Mouse (Mus musculus): ENCODE data around the gene Xk. TPM values are rescaled to one million over a fixed set of nuclear protein-coding genes. Genes with fewer than 3 reads are reported as not detected.
A peak's percentile ranks its signal among the peaks of the same experiment; 100 is the strongest.
"Not testable (repeated sequence)": the region's sequence is repeated elsewhere in the genome, so short reads cannot be mapped to it uniquely, and the experiment has no call there.

Gene Xk
- polyA plus RNA-seq, 1 experiment from 2014 or later: 10.6 TPM

DNA sequence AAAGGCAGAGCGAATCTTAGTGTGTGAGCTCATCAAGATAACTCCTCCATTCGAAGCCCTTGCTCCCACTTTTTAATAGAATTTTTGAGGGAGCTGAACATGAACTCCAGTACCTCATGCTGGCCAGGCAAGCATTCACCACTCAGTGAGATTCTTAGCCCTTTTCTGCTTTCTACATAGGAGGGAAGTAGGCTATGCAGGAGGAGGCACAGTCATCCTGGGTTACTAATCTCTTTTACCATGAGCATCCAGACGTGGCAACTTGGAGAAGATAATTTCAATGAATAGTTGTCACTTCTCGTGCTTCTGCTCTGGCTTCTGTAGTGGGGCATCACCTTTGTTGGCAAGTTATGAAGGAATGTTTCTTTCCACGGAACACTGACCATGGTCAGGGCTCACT, 15.8 kb upstream of the Xk start, which contains the start of gene Gm14862:
Gene Gm14862 (minus strand): TSS at position 134 of the 400 bp plus-strand sequence.
- H3K27me3 ChIP-seq (ENCODE audit: control insufficient read depth, insufficient read depth, low read length): no peaks in the 10 kb centered on the region
- 71% methylated on average over 5 of the region's 5 CpGs for WGBS (ENCODE audit: insufficient replicate concordance)
- no peaks in the 10 kb centered on the region for H3K9me3 ChIP-seq (replicated peaks; ENCODE audit: control insufficient read depth, low read length)
- no peak within 1 kb of the TSS for H3K9ac ChIP-seq (ENCODE audit: low read depth, low read length)
- no peak within 1 kb of the TSS for H3K27ac ChIP-seq (ENCODE audit: low read depth, low read length)
- no peaks in the 10 kb centered on the region for H3K36me3 ChIP-seq (ENCODE audit: control insufficient read depth, insufficient read depth, low read length)
- ATAC-seq (replicated peaks; ENCODE audit: insufficient number of reproducible peaks, low FRiP score, low TSS enrichment): peak; percentile 65; the same call in 1 of the 2 replicates
- no peak within 1 kb of the TSS; the same call in 1 of the 2 replicates for H3K4me3 ChIP-seq (ENCODE audit: low read depth, low read length)
- H3K4me1 ChIP-seq (ENCODE audit: control insufficient read depth, insufficient read depth, low read length): no peaks in the 10 kb centered on the region
- no peak within 1 kb of the TSS; the same call in 1 of the 2 replicates for H3K4me2 ChIP-seq

- no peaks in the 10 kb centered on the region for H3K9me3 ChIP-seq (replicated peaks; ENCODE audit: control insufficient read depth, low read length)
- no peaks in the 10 kb centered on the region for H3K27me3 ChIP-seq (ENCODE audit: control insufficient read depth, insufficient read depth, low read length)
- H3K36me3 ChIP-seq (ENCODE audit: control insufficient read depth, insufficient read depth, low read length): no peaks in the 10 kb centered on the region
- WGBS (ENCODE audit: insufficient replicate concordance): 84% methylated on average over 7 of the region's 7 CpGs
- no peak overlapping the region for H3K27ac ChIP-seq (ENCODE audit: low read depth, low read length)
- H3K9ac ChIP-seq (ENCODE audit: low read depth, low read length): no peak overlapping the region
- no peaks in the 10 kb centered on the region for H3K4me1 ChIP-seq (ENCODE audit: control insufficient read depth, insufficient read depth, low read length)
- no peak for ATAC-seq (replicated peaks; ENCODE audit: insufficient number of reproducible peaks, low FRiP score, low TSS enrichment)
- H3K4me3 ChIP-seq (ENCODE audit: low read depth, low read length): no peak overlapping the region
- H3K4me2 ChIP-seq: no peak overlapping the region
These were observed 14.7 kb upstream of the Xk start for GRCm38 (mm10) chrX:9257831-9258230.

DNA sequence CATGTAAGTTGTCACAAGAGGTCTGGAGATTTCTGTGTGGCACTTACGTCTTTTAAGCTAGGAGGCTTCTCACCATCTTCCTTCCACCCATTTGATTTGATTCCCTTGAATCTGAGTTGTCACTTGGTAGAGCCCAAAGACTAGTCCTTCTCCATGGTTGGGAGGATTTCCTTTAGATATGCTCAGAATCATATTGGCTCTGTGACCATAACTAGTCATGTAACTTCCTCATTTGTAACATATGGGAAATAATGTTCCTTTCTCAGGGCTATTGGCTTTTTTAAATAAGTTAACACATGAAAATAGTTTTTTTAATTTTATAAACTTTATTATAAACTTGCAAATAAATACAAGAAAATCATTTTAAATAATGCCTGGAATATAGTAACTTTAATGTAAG, 13.3 kb upstream of the Xk start:
- H3K27me3 ChIP-seq (ENCODE audit: control insufficient read depth, insufficient read depth, low read length): no peaks in the 10 kb centered on the region
- ATAC-seq (replicated peaks; ENCODE audit: insufficient number of reproducible peaks, low FRiP score, low TSS enrichment): no peak
- H3K27ac ChIP-seq (ENCODE audit: low read depth, low read length): no peak overlapping the region
- no peaks in the 10 kb centered on the region for H3K4me1 ChIP-seq (ENCODE audit: control insufficient read depth, insufficient read depth, low read length)
- no peaks in the 10 kb centered on the region for H3K9me3 ChIP-seq (replicated peaks; ENCODE audit: control insufficient read depth, low read length)
- H3K4me2 ChIP-seq: no peak overlapping the region
- no peak overlapping the region for H3K4me3 ChIP-seq (ENCODE audit: low read depth, low read length)
- H3K9ac ChIP-seq (ENCODE audit: low read depth, low read length): no peak overlapping the region
- H3K36me3 ChIP-seq (ENCODE audit: control insufficient read depth, insufficient read depth, low read length): no peaks in the 10 kb centered on the region
- 83% methylated on average over 1 of the region's 1 CpGs for WGBS (ENCODE audit: insufficient replicate concordance)

DNA sequence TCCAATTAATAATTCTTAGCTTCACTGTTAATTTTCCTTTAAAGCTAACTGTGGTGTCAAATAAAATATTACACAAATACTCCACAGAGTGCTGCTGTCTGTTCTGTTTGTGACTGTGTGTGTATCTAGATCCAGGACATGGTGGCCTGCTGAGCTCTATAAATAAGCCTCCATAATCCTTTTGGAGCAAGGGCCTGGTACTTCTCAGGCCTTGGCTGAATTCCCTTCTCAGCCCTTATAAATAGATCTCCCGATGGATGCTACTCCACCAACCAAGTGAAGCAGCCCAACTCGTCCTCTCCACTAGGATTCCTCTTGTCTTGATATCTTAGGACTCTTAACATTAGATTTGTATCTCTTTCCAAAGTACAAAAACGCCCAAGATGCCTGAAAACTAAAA, 1.4 kb upstream of the Xk start:
- 58% methylated on average over 3 of the region's 3 CpGs for WGBS (ENCODE audit: insufficient replicate concordance)
- no peak overlapping the region for H3K9ac ChIP-seq (ENCODE audit: low read depth, low read length)
- no peaks in the 10 kb centered on the region for H3K4me1 ChIP-seq (ENCODE audit: control insufficient read depth, insufficient read depth, low read length)
- no peaks in the 10 kb centered on the region for H3K27me3 ChIP-seq (ENCODE audit: control insufficient read depth, insufficient read depth, low read length)
- H3K27ac ChIP-seq (ENCODE audit: low read depth, low read length): no peak overlapping the region
- ATAC-seq (replicated peaks; ENCODE audit: insufficient number of reproducible peaks, low FRiP score, low TSS enrichment): no peak
- H3K9me3 ChIP-seq (replicated peaks; ENCODE audit: control insufficient read depth, low read length): no peaks in the 10 kb centered on the region
- H3K4me2 ChIP-seq: no peak overlapping the region
- H3K4me3 ChIP-seq (ENCODE audit: low read depth, low read length): no peak overlapping the region
- H3K36me3 ChIP-seq (ENCODE audit: control insufficient read depth, insufficient read depth, low read length): no peaks in the 10 kb centered on the region

DNA sequence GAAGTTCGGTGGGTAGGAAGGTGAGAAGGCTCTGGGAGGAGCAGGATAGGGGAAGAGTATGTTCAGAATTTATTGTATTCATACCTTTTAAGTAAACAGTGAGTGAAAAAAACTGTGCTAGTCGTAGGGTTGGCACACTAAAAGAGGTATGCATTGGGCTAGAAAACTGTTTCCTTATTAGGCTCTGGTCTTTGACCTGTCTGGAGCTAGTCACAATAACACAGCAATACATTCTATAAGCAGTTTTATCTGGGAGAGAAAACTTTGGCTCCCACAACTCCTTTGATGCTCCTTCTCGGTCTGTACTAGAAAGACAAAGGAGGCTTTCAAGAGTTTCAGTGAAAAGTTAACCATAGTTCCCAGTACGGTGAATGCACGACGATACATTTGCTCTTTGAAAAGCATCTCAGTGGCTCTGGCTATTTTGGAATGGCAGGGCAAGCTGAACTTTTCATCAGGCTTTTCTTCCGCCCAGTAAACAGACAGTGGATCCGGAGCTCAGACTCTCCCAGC, 553 bp upstream of the Xk start:
- ATAC-seq (replicated peaks; ENCODE audit: insufficient number of reproducible peaks, low FRiP score, low TSS enrichment): no peak
- Histone ChIP-seq H3K9ac (ENCODE audit: low read depth, low read length) (peak overlapping the region; percentile 64), H3K9me3 (replicated peaks; ENCODE audit: control insufficient read depth, low read length) (no peaks in the 10 kb centered on the region), H3K36me3 (ENCODE audit: control insufficient read depth, insufficient read depth, low read length) (no peaks in the 10 kb centered on the region), H3K4me3 (ENCODE audit: low read depth, low read length) (peak overlapping the region; percentile 50), H3K4me1 (ENCODE audit: control insufficient read depth, insufficient read depth, low read length) (no peaks in the 10 kb centered on the region), H3K27me3 (ENCODE audit: control insufficient read depth, insufficient read depth, low read length) (no peaks in the 10 kb centered on the region), H3K27ac (ENCODE audit: low read depth, low read length) (peak overlapping the region; percentile 35; the same call in 1 of the 2 replicates), H3K4me2 (peak overlapping the region; percentile 60)
- 14% methylated on average over 8 of the region's 8 CpGs for WGBS (ENCODE audit: insufficient replicate concordance)

DNA sequence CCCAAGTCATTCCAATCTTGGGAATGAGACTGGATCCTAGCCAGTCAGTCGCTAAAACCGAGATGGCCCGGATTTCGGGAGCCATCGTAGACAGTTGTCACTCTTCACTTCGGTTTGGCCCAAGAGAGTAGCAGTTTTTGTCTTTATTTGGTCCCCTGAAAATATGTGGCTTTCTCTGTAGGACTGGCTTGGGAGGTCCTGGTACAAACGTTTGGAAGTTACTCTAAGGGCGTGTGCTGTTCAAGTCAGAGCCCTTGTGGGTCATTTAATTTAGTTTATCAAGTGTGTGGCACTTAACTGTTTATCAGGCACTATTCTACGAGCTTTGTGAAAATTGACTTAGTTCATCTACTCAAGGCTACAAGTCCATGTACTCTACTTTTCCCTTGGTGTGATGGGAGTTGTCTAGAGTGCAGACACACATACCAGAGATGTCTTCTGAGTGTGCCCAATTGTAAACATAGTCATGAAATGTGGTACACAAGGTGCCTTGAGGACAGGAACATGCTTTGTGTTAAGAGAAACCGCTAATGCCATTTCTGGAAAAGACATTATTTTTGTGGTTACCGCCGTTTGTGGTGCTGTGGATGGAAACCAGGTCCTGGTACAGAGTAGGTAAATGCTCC, 934 bp downstream of the Xk start:
- Histone ChIP-seq H3K9me3 (replicated peaks; ENCODE audit: control insufficient read depth, low read length) (no peaks in the 10 kb centered on the region), H3K9ac (ENCODE audit: low read depth, low read length) (peak overlapping the region; percentile 64; the same call in 1 of the 2 replicates), H3K4me1 (ENCODE audit: control insufficient read depth, insufficient read depth, low read length) (no peaks in the 10 kb centered on the region), H3K36me3 (ENCODE audit: control insufficient read depth, insufficient read depth, low read length) (no peaks in the 10 kb centered on the region), H3K27me3 (ENCODE audit: control insufficient read depth, insufficient read depth, low read length) (no peaks in the 10 kb centered on the region), H3K4me2 (peak overlapping the region; percentile 60), H3K27ac (ENCODE audit: low read depth, low read length) (no peak overlapping the region; the same call in 1 of the 2 replicates), H3K4me3 (ENCODE audit: low read depth, low read length) (peak overlapping the region; percentile 50)
- 51% methylated on average over 12 of the region's 12 CpGs for WGBS (ENCODE audit: insufficient replicate concordance)
- no peak for ATAC-seq (replicated peaks; ENCODE audit: insufficient number of reproducible peaks, low FRiP score, low TSS enrichment)

GRCm38 (mm10) chrX:9274321-9274720, 1.8 kb downstream of the Xk start:
- no peak for ATAC-seq (replicated peaks; ENCODE audit: insufficient number of reproducible peaks, low FRiP score, low TSS enrichment)
- Histone ChIP-seq H3K27me3 (ENCODE audit: control insufficient read depth, insufficient read depth, low read length) (no peaks in the 10 kb centered on the region), H3K4me2 (no peak overlapping the region), H3K9me3 (replicated peaks; ENCODE audit: control insufficient read depth, low read length) (no peaks in the 10 kb centered on the region), H3K36me3 (ENCODE audit: control insufficient read depth, insufficient read depth, low read length) (no peaks in the 10 kb centered on the region), H3K9ac (ENCODE audit: low read depth, low read length) (no peak overlapping the region), H3K4me1 (ENCODE audit: control insufficient read depth, insufficient read depth, low read length) (no peaks in the 10 kb centered on the region), H3K27ac (ENCODE audit: low read depth, low read length) (no peak overlapping the region), H3K4me3 (ENCODE audit: low read depth, low read length) (peak overlapping the region; percentile 8; the same call in 1 of the 2 replicates)
- 70% methylated on average over 8 of the region's 8 CpGs for WGBS (ENCODE audit: insufficient replicate concordance)

- H3K36me3 ChIP-seq (ENCODE audit: control insufficient read depth, insufficient read depth, low read length); H3K4me2 ChIP-seq; ATAC-seq (replicated peaks; ENCODE audit: insufficient number of reproducible peaks, low FRiP score, low TSS enrichment); H3K27me3 ChIP-seq (ENCODE audit: control insufficient read depth, insufficient read depth, low read length); H3K4me1 ChIP-seq (ENCODE audit: control insufficient read depth, insufficient read depth, low read length); H3K27ac ChIP-seq (ENCODE audit: low read depth, low read length); H3K9ac ChIP-seq (ENCODE audit: low read depth, low read length); H3K4me3 ChIP-seq (ENCODE audit: low read depth, low read length); H3K9me3 ChIP-seq (replicated peaks; ENCODE audit: control insufficient read depth, low read length): not testable (repeated sequence)
- WGBS (ENCODE audit: insufficient replicate concordance): no CpG with 5 or more reads among the region's 1 CpGs
These were observed 10.9 kb downstream of the Xk start, which contains the start of gene H2al1m for GRCm38 (mm10) chrX:9283464-9283863. H2al1m (plus strand) TSS chrX:9283764.
